ENCODE assay signal across 8 mouse cellular contexts in genomic region chr13:114817751-114818360, GRCm38 (mm10). TPM values are rescaled to one million over a fixed set of nuclear protein-coding genes. Genes with fewer than 3 reads are reported as not detected.
DNase-seq lines count a peak whose midpoint lies in the region; ATAC-seq and TF ChIP-seq lines count a peak whose summit lies in the region.

Gene Mocs2 (plus strand): TSS chr13:114818236.

- 1% methylated on average over 39 of the region's 39 CpGs for WGBS in heart, embryonic 11.5 days (ENCODE audit: insufficient replicate concordance)
- under 1% methylated on average over 39 of the region's 39 CpGs for WGBS in kidney, embryonic 16.5 days
- under 1% methylated on average over 39 of the region's 39 CpGs for WGBS in liver, adult 2 months

- H3K27me3 ChIP-seq in heart, embryonic 11.5 days (ENCODE audit: control insufficient read depth, insufficient read depth, low read length) = no peaks in the 10 kb centered on the region
- no peaks in the 10 kb centered on the region for H3K27me3 ChIP-seq in kidney, embryonic 16.5 days (ENCODE audit: insufficient read depth, low read length)
- H3K27me3 ChIP-seq in liver, adult 2 months (ENCODE audit: control insufficient read depth, insufficient read depth, low read length) = no peaks in the 10 kb centered on the region
- no peaks in the 10 kb centered on the region for H3K27me3 ChIP-seq in myocyte (ENCODE audit: control insufficient read depth, insufficient read depth, insufficient read length)
- no peaks in the 10 kb centered on the region for H3K27me3 ChIP-seq in splenic B cell, adult 2 months (ENCODE audit: control insufficient read depth, insufficient read depth, low read length, poor library complexity, severe bottlenecking)

- ATAC-seq in erythroblast, adult 5-6 weeks (replicated peaks; ENCODE audit: low FRiP score, poor library complexity, severe bottlenecking) = peak; percentile 98
- ATAC-seq in heart, embryonic 11.5 days (replicated peaks; ENCODE audit: insufficient number of reproducible peaks, low FRiP score, low TSS enrichment) = peak; percentile 96
- ATAC-seq in kidney, embryonic 16.5 days (ENCODE audit: low FRiP score, low TSS enrichment) = peak; percentile 99

- TF ChIP-seq POLR2A in liver, adult 2 months (IDR thresholded peaks at IDR 0.05; ENCODE audit: extremely low read depth, insufficient read depth, low read length) = peak; percentile 79
- peak; percentile 72 for TF ChIP-seq POLR2A in myocyte (IDR thresholded peaks at IDR 0.05; ENCODE audit: insufficient read length, low read depth)

- TF ChIP-seq CTCF in liver, adult 2 months (IDR thresholded peaks at IDR 0.05; ENCODE audit: low read depth, low read length) = 0 out of 2 replicates have a peak, but pooled peaks have one; percentile 14

- H3K36me3 ChIP-seq in heart, embryonic 11.5 days (ENCODE audit: control insufficient read depth, insufficient read depth, low read length) = no peaks in the 10 kb centered on the region
- peaks cover 8% of the 10 kb centered on the region; the same call in 1 of the 2 replicates for H3K36me3 ChIP-seq in kidney, embryonic 16.5 days (ENCODE audit: insufficient read depth, low read length)
- H3K36me3 ChIP-seq in liver, adult 2 months (ENCODE audit: control insufficient read depth, insufficient read depth, low read length) = peaks cover 14% of the 10 kb centered on the region
- peaks cover 7% of the 10 kb centered on the region for H3K36me3 ChIP-seq in myocyte (ENCODE audit: control insufficient read depth, insufficient read depth)
- no peaks in the 10 kb centered on the region for H3K36me3 ChIP-seq in splenic B cell, adult 2 months (ENCODE audit: control insufficient read depth, insufficient read depth, low read length, poor library complexity, severe bottlenecking)

- H3K4me2 ChIP-seq in heart, embryonic 11.5 days = peak within 1 kb of the TSS; percentile 87
- H3K4me2 ChIP-seq in kidney, embryonic 16.5 days (replicated peaks; ENCODE audit: low read depth, low read length) = peak within 1 kb of the TSS; percentile 87
- H3K4me2 ChIP-seq in myocyte (ENCODE audit: low read depth) = peak within 1 kb of the TSS; percentile 97

- DNase-seq in B cell, adult 2 months = peak; percentile 97
- DNase-seq in brain, adult 2 months (ENCODE audit: low read depth, low spot score) = peak; percentile 95
- DNase-seq in liver, adult 2 months (ENCODE audit: extremely low read depth, low read depth, low spot score) = peak; percentile 87
- peak; percentile 97 for DNase-seq in splenic B cell, adult 2 months (ENCODE audit: low read depth, low spot score)

- H3ac ChIP-seq in myocyte (ENCODE audit: control insufficient read depth, insufficient read length) = no peak within 1 kb of the TSS

- peaks cover 6% of the 10 kb centered on the region for H3K4me1 ChIP-seq in heart, embryonic 11.5 days (ENCODE audit: control insufficient read depth, insufficient read depth, low read length)
- H3K4me1 ChIP-seq in kidney, embryonic 16.5 days (ENCODE audit: insufficient read depth, low read length) = peaks cover 9% of the 10 kb centered on the region
- H3K4me1 ChIP-seq in liver, adult 2 months (ENCODE audit: control insufficient read depth, insufficient read depth, low read length) = peaks cover 11% of the 10 kb centered on the region; the same call in 1 of the 2 replicates

- H3K79me2 ChIP-seq in liver, adult 2 months (ENCODE audit: control insufficient read depth, insufficient read depth, low read length) = peaks cover 28% of the 10 kb centered on the region
- peaks cover 12% of the 10 kb centered on the region for H3K79me2 ChIP-seq in myocyte (ENCODE audit: control insufficient read depth, insufficient read depth)

- H3K27ac ChIP-seq in heart, embryonic 11.5 days (ENCODE audit: low read depth, low read length) = no peak within 1 kb of the TSS
- 0 out of 2 replicates have a peak within 1 kb of the TSS, but pooled peaks have one; percentile 43 for H3K27ac ChIP-seq in kidney, embryonic 16.5 days (ENCODE audit: low read length)
- H3K27ac ChIP-seq in liver, adult 2 months (replicated peaks; ENCODE audit: insufficient read depth, low read depth, low read length) = peak within 1 kb of the TSS; percentile 98

- H3K4me3 ChIP-seq in heart, embryonic 11.5 days (ENCODE audit: low read depth, low read length) = peak within 1 kb of the TSS; percentile 71
- H3K4me3 ChIP-seq in kidney, embryonic 16.5 days (ENCODE audit: low read length) = peak within 1 kb of the TSS; percentile 89
- H3K4me3 ChIP-seq in liver, adult 2 months (ENCODE audit: insufficient read depth, low read depth, low read length) = peak within 1 kb of the TSS; percentile 85
- peak within 1 kb of the TSS; percentile 93 for H3K4me3 ChIP-seq in myocyte

- no peaks in the 10 kb centered on the region for H3K9me3 ChIP-seq in heart, embryonic 11.5 days (replicated peaks; ENCODE audit: control insufficient read depth, low read length)
- H3K9me3 ChIP-seq in kidney, embryonic 16.5 days (ENCODE audit: low read length) = no peaks in the 10 kb centered on the region

- peak within 1 kb of the TSS; percentile 79 for H3K9ac ChIP-seq in heart, embryonic 11.5 days (ENCODE audit: low read depth, low read length)
- H3K9ac ChIP-seq in kidney, embryonic 16.5 days (replicated peaks; ENCODE audit: low read length) = peak within 1 kb of the TSS; percentile 75
- peak within 1 kb of the TSS; percentile 94 for H3K9ac ChIP-seq in liver, adult 2 months (ENCODE audit: low read depth, low read length)

TF ChIP-seq in myocyte, 11 proteins besides CTCF, POLR2A, EP300 and RAD21:
- no peak for TF ChIP-seq TCF12 (IDR thresholded peaks at IDR 0.05; ENCODE audit: insufficient read depth, poor library complexity, severe bottlenecking)
- peak; percentile 17 for TF ChIP-seq SRF (IDR thresholded peaks at IDR 0.05; ENCODE audit: control insufficient read depth, insufficient read length, low read depth)
- peak; percentile 60 for TF ChIP-seq POLR2AphosphoS2 (IDR thresholded peaks at IDR 0.05; ENCODE audit: insufficient read length, low read depth)

RNA-seq across cellular contexts. Expression of gene Mocs2, which starts in this region (rescaled TPM):
- 6.1 and 22.1 TPM in 2 replicates for total RNA-seq in erythroblast, adult 5-6 weeks (2015; ENCODE audit: low replicate concordance)
- total RNA-seq in erythroblast, adult 5-6 weeks (2017; ENCODE audit: low replicate concordance) = 13.0 and 16.5 TPM in 2 replicates
- polyA plus RNA-seq in heart, embryonic 11.5 days (2014; fragmentation: Nextera tagmentation; extraction: Ambion mirVana) = 56.6 and 57.7 TPM in 2 replicates
- polyA plus RNA-seq in kidney, embryonic 16.5 days (2015; fragmentation: Nextera tagmentation; extraction: Ambion mirVana) = 80.9 and 86.7 TPM in 2 replicates
- 114 and 136 TPM in 2 replicates for total RNA-seq in liver, adult 2 months (2014; rRNA removed)
- 45.1 and 52.6 TPM in 2 replicates for polyA plus RNA-seq in liver, adult 2 months (2012; rRNA removed)
- 30.4 TPM for polyA plus RNA-seq in myocyte (2012; fragmentation: generic; extraction: Trizol)
